Mouse (Mus musculus): ENCODE data around the gene Fgfrl1. TPM values are rescaled to one million over a fixed set of nuclear protein-coding genes. Genes with fewer than 3 reads are reported as not detected.
"Not testable (repeated sequence)": the region's sequence is repeated elsewhere in the genome, so short reads cannot be mapped to it uniquely, and the experiment has no call there.

Fgfrl1 gene
- polyA plus RNA-seq, 1 experiment from 2014 or later = 32.0 TPM

DNA sequence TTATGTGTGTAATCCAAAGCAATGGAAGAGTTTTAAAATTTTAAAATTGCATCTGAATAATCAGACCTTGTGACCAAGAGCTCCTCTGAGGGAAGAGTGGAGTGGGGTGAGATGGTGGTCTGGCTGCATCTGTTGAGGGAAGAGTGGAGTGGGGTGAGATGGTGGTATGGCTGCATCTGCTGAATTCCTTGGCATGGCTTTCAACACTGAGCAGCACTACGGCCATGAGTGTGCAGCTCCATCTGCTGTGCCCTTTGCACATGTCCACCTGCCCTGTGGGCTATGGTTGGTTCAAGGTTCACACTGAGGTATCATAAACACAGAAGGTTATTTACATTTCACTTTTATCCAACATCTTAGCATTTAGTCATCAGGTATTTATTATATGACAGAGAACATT is 35.2 kb downstream of the Fgfrl1 start:
- Histone ChIP-seq H3K4me1 (0 out of 2 replicates have a peak, but pooled peaks cover 2% of the 10 kb centered on the region), H3K4me2 (no peak overlapping the region), H3K27ac (no peak overlapping the region), H3K36me3 (no peaks in the 10 kb centered on the region), H3K9me3 (no peaks in the 10 kb centered on the region), H3K27me3 (no peaks in the 10 kb centered on the region), H3K9ac (no peak overlapping the region), H3K4me3 (no peak overlapping the region)
- WGBS = 80% methylated on average over 1 of the region's 1 CpGs
- ATAC-seq (ENCODE audit: insufficient number of reproducible peaks, low FRiP score, low TSS enrichment, low read depth) = no peak

DNA sequence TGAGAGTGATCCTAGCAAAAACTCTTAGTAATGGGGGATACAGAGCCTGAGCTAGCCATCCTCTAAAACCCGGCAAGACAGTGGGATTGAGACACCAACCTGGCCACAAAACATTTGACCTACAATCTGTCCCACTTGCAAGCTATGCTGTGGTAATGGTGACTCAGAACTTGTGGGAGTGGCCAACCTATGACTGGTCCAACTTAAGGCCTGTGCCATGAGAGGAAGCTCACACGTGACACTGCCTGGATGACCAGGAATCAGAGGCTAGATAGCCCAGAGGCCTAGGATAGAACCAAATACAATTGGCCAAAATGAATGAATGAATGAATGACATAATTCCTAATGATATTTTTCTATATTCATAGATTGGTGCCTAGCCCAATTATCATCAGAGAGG is 49.7 kb downstream of the Fgfrl1 start:
- Histone ChIP-seq H3K36me3 (no peaks in the 10 kb centered on the region), H3K4me3 (no peak overlapping the region), H3K27me3 (no peaks in the 10 kb centered on the region), H3K9ac (no peak overlapping the region), H3K27ac (no peak overlapping the region), H3K4me1 (no peaks in the 10 kb centered on the region), H3K9me3 (no peaks in the 10 kb centered on the region), H3K4me2 (no peak overlapping the region)
- ATAC-seq (ENCODE audit: insufficient number of reproducible peaks, low FRiP score, low TSS enrichment, low read depth) = no peak
- WGBS = 79% methylated on average over 2 of the region's 2 CpGs

DNA sequence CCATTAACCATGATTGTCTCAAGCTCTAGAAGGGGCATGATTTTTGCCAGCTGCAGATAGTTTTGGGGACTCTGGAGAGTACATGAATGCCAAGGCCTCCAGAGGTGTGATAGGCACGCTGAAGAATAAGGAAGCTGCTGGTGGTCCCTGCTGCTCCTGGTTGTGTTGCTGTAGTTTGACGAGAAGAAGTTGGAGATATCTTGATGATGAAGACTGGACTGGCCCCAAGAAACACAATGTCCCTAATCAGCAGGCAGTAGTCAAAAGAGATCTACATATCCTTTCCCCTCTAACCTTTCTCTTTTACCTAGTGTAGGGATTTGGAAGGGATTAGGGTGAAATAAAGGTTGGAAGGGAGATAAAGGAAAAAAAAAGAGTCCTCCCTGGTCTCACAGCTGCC is 50.4 kb downstream of the Fgfrl1 start:
- Histone ChIP-seq H3K36me3 (no peaks in the 10 kb centered on the region), H3K27ac (no peak overlapping the region), H3K9ac (no peak overlapping the region), H3K4me3 (no peak overlapping the region), H3K4me2 (no peak overlapping the region), H3K4me1 (no peaks in the 10 kb centered on the region), H3K27me3 (no peaks in the 10 kb centered on the region), H3K9me3 (no peaks in the 10 kb centered on the region)
- WGBS = 63% methylated on average over 2 of the region's 2 CpGs
- ATAC-seq (ENCODE audit: insufficient number of reproducible peaks, low FRiP score, low TSS enrichment, low read depth) = no peak

DNA sequence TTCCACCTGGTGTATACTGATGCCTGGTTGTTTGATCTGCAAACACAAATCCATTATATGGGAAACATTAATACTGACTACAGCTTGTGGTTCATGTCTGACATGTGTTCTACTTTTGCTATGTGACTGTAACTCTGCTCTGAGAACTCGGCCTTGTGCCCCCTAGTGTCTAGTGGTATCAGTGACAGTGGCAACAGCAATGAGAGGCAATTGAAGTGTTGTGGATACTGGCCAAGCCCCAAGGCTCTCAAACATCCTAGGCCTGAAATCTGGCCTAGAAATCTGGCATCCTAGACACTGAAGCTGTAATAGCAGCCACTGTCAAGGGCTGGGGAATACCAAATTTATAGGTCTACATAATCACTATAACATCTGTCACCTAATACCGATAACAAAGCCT is 51.7 kb downstream of the Fgfrl1 start:
- Histone ChIP-seq H3K27me3 (no peaks in the 10 kb centered on the region), H3K4me2 (no peak overlapping the region), H3K4me1 (no peaks in the 10 kb centered on the region), H3K4me3 (no peak overlapping the region), H3K36me3 (no peaks in the 10 kb centered on the region), H3K9ac (no peak overlapping the region), H3K27ac (no peak overlapping the region), H3K9me3 (no peaks in the 10 kb centered on the region)
- no peak for ATAC-seq (ENCODE audit: insufficient number of reproducible peaks, low FRiP score, low TSS enrichment, low read depth)
- WGBS = 59% methylated on average over 2 of the region's 2 CpGs

DNA sequence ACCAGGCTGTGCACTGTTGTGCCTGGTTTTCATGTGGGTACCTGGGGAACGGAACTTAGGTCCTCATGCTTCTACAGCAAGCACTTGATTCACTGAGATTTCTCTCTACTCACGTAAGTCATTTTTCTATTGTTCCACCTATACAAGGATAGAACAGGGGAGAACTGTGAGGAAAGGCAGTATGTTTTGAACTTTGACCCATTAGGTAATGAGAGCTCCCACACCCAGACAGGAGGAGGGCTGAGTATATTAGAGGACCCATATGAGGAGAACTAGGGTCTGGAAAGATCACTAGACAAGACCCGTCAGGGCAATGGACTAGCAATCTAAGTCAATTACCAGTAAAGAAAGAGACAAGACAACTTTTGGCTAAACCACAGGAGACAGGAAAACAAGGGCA is 52.4 kb downstream of the Fgfrl1 start:
- H3K4me1 ChIP-seq = no peaks in the 10 kb centered on the region
- H3K36me3 ChIP-seq = no peaks in the 10 kb centered on the region
- no peaks in the 10 kb centered on the region for H3K9me3 ChIP-seq
- H3K27ac ChIP-seq = no peak overlapping the region
- whole genome bisulfite sequencing = 75% methylated on average over 3 of the region's 3 CpGs
- H3K4me3 ChIP-seq = no peak overlapping the region
- no peak for ATAC-seq (ENCODE audit: insufficient number of reproducible peaks, low FRiP score, low TSS enrichment, low read depth)
- no peak overlapping the region for H3K4me2 ChIP-seq
- no peak overlapping the region for H3K9ac ChIP-seq
- H3K27me3 ChIP-seq = no peaks in the 10 kb centered on the region

DNA sequence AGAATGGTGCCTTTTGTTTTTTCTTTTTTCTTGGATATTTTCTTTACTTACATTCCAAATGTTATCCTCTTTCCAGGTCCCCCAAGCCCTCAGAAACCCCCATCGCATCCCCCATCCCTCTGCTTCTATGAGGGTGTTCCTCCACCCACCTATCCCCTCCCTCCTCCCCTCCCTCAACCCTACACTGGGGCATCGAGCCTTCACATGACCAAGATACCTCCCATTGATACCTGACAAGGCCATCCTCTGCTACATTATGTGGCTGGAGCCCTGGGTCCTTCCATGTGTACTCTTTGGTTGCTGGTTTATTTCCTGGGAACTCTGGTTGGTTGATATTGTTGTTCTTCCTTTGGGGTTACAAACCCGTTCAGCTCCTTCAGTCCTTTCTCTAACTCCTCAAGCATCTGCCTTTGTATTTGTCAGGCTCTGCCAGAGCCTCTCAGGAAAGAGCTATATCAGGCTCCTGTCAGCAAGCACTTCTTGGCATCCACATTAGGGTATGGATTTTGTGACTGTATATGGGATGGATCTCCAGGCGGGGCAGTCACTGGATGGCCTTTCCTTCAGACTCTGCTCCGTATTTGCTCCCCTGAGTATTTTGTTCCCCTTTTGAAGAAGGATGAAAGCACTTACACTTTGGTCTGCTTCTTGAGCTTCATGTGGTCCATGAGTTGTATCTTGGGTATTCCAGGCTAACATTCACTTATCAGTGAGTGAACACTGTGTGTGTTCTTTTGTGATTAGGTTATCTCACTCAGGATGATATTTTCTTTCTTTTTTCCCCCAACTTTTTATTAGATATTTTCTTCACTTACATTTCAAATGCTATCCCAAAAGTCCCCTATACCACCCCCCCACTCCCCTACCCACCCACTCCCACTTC is 58.4 kb downstream of the Fgfrl1 start:
- Histone ChIP-seq H3K4me3 (no peak overlapping the region), H3K36me3 (no peaks in the 10 kb centered on the region), H3K9me3 (no peaks in the 10 kb centered on the region), H3K9ac (no peak overlapping the region), H3K27me3 (no peaks in the 10 kb centered on the region), H3K4me2 (no peak overlapping the region), H3K4me1 (no peaks in the 10 kb centered on the region), H3K27ac (no peak overlapping the region)
- no peak for ATAC-seq (ENCODE audit: insufficient number of reproducible peaks, low FRiP score, low TSS enrichment, low read depth)
- 75% methylated on average over 5 of the region's 5 CpGs for WGBS

DNA sequence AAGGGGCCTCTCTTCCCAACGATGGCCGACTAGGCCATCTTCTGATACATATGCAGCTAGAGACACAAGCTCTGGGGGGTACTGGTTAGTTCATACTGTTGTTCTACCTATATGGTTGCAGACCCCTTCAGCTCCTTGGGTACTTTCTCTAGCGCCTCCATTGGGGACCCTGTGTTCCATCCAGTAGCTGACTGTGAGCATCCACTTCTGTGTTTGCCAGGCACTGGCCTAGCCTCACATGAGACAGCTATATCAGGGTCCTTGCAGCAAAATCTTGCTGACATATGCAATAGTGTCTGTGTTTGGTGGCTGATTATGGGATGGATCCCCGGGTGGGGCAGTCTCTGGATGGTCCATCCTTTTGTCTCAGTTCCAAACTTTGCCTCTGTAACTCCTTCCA is 59.1 kb downstream of the Fgfrl1 start:
- not testable (repeated sequence) for H3K4me2 ChIP-seq; H3K9me3 ChIP-seq; H3K27ac ChIP-seq; H3K4me3 ChIP-seq; H3K9ac ChIP-seq; H3K36me3 ChIP-seq; ATAC-seq (ENCODE audit: insufficient number of reproducible peaks, low FRiP score, low TSS enrichment, low read depth); H3K27me3 ChIP-seq; H3K4me1 ChIP-seq
- WGBS = 79% methylated on average over 4 of the region's 4 CpGs

Other genes starting within 250 kb of the Fgfrl1 start
- gene Mfsd7a, start 243.5 kb upstream of the Fgfrl1 start, polyA plus RNA-seq (2015; fragmentation: Nextera tagmentation; extraction: Ambion mirVana) = 0.70 and 1.5 TPM in 2 replicates
- 19.3 and 21.1 TPM in 2 replicates for gene Pcgf3, start 231.2 kb upstream of the Fgfrl1 start, polyA plus RNA-seq (2015; fragmentation: Nextera tagmentation; extraction: Ambion mirVana)
- gene Cplx1, start 142.4 kb upstream of the Fgfrl1 start, polyA plus RNA-seq (2015; fragmentation: Nextera tagmentation; extraction: Ambion mirVana) = 0.36 and 0.64 TPM in 2 replicates
- gene Gak, start 62.6 kb upstream of the Fgfrl1 start, polyA plus RNA-seq (2015; fragmentation: Nextera tagmentation; extraction: Ambion mirVana) = 47.9 and 48.8 TPM in 2 replicates
- gene Tmem175, start 62.6 kb upstream of the Fgfrl1 start, polyA plus RNA-seq (2015; fragmentation: Nextera tagmentation; extraction: Ambion mirVana) = 27.9 and 30.8 TPM in 2 replicates
- gene Idua, start 32.1 kb upstream of the Fgfrl1 start, polyA plus RNA-seq (2015; fragmentation: Nextera tagmentation; extraction: Ambion mirVana) = 17.8 TPM in 2 replicates
- 15.7 and 17.1 TPM in 2 replicates for gene Dgkq, start 22.7 kb upstream of the Fgfrl1 start, polyA plus RNA-seq (2015; fragmentation: Nextera tagmentation; extraction: Ambion mirVana)
- 0.56 and 0.81 TPM in 2 replicates for gene Slc26a1, start 16.8 kb upstream of the Fgfrl1 start, polyA plus RNA-seq (2015; fragmentation: Nextera tagmentation; extraction: Ambion mirVana)
- gene Rnf212, start 82.6 kb downstream of the Fgfrl1 start, polyA plus RNA-seq (2015; fragmentation: Nextera tagmentation; extraction: Ambion mirVana) = not detected in 2 replicates
- gene Tmed11, start 103.0 kb downstream of the Fgfrl1 start, polyA plus RNA-seq (2015; fragmentation: Nextera tagmentation; extraction: Ambion mirVana) = not detected in 2 replicates
- not detected in 2 replicates for gene Vmn2r8, start 116.5 kb downstream of the Fgfrl1 start, polyA plus RNA-seq (2015; fragmentation: Nextera tagmentation; extraction: Ambion mirVana)
- not detected in 2 replicates for gene Vmn2r9, start 160.2 kb downstream of the Fgfrl1 start, polyA plus RNA-seq (2015; fragmentation: Nextera tagmentation; extraction: Ambion mirVana)

Data from limb, embryonic 15.5 days (tissue).